Mouse (Mus musculus) adrenal gland, adult 8-10 months (tissue): ENCODE results near the gene Kdelc1. TPM values are rescaled to one million over a fixed set of nuclear protein-coding genes. Genes with fewer than 3 reads are reported as not detected.

Source experiments
- DNase-seq: peaks from one replicate; pipeline ENCODE4 v3.0.0; 2022
- total RNA-seq, 4 experiments: library from RNA; stranded (reverse); gene quantifications; 2 replicates each; pipeline ENCODE4 v1.2.4; 2022

Gene Kdelc1
- 10 to 100 TPM; 17.3 to 23.7 (median 19.4) TPM for total RNA-seq

DNA sequence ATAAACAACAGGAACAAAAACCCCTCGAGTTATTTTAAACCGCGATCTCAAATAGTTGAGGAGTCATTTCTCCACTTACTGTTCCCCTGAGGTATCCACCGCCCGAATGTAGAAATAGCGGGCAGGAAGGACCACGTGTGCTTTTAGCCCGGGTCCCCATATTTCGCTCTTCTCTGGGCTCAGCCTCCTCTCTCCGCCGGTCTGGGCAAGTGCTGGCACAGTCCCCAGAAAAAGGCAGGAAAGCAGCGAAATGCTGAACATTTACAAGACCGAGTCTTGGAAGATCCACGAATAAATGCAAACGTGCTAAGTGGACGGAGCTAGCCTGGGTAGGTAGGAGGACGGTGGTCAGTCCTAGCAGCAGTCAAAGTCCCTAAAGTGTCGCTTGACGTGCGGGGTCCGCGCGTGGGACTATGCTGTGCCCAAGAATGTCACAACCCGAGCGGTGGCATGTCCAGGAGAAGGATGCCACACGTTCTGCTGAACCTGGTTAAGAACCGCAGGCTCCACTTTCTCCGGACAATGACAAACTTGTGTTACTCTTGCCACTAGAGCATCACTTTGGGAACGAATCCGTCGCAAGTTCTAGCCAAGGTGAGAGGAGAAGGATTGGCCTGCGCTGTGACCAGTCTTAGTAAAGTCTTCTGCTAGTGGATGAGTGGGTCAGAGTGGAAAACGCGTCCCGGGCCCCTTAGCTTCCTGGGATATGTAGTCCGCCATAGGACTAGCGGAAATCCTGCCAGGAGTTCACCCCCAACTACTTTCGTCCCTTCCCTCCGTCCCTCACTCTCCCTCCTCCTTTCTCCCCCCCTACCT is at the start of gene Kdelc1, which contains the start of gene Bivm:
Gene Kdelc1 (minus strand): TSS at position 570 of the 816 bp plus-strand sequence.
Gene Bivm (plus strand): TSS at position 719 of the 816 bp plus-strand sequence.
- peak; percentile 91 for DNase-seq

GRCm38 (mm10) chr1:44167859-44168383 is 49.3 kb upstream of the Kdelc1 start:
- no peak for DNase-seq

DNA sequence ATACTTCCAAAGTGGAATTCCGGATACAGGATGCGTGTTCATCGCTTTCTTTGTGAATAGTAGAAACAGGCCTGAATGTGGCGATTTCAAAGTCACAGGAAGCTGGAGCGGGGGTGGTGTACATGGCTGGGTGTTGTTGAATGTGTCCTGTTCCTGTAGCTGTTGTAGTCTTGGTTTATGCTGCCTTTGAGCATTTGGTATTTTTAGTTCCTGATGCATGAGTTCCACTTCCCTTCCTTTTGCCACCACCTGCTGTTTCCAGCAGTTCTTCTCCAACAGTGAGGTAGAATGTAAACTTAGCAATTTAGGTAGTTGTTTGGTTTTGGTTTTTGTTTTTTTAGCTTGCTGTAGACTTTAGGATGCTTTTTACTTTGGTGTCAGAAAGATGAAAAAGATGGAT is 43.8 kb upstream of the Kdelc1 start:
- no peak for DNase-seq

- no peak for DNase-seq
These were observed 43.2 kb upstream of the Kdelc1 start for GRCm38 (mm10) chr1:44161818-44162217.

GRCm38 (mm10) chr1:44158317-44158716 is 39.7 kb upstream of the Kdelc1 start:
- DNase-seq = no peak

DNA sequence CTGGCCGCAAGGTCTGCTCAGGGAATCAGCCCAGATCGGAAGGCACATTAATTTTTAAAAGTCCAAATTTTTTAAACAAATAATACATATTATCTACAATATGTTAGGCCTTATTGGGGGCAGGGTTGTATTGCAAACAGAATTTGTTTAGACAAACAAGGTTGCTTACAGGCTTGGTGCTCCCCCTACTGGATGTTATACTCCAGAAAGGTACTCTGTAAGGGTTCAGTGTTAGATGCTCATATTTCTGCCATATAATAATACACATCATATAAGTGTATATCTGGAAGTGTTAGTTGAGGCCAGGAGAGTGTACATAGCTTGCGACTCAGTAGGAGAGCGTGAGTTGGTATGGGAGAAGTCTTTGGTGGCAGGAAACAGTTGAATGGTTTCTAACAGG is 36.7 kb upstream of the Kdelc1 start:
- DNase-seq = no peak

DNA sequence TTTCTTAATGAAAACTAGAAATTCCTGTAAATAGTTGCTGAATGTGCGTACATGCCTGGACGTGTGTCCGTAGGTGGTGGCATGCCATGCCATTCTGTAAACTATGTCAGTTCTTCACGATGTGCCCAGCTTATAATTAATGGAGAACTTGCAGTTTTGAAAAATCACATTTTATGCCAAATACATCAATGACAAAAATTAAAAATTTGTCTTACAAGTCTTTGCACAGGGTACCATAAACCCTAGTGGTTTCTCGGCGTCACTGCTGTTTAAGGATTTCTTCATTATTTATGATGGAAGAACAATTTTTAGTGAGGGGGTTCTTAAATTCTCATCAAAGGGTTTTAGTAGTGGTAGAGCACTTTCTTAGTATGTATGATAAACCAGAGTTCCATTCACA is 30.1 kb upstream of the Kdelc1 start:
- no peak for DNase-seq

- peak; percentile 90 for DNase-seq
These were observed 29.2 kb upstream of the Kdelc1 start, which contains the start of gene Ercc5 for GRCm38 (mm10) chr1:44147563-44148381. Gene Ercc5, plus strand, starts transcription at chr1:44147744.

DNA sequence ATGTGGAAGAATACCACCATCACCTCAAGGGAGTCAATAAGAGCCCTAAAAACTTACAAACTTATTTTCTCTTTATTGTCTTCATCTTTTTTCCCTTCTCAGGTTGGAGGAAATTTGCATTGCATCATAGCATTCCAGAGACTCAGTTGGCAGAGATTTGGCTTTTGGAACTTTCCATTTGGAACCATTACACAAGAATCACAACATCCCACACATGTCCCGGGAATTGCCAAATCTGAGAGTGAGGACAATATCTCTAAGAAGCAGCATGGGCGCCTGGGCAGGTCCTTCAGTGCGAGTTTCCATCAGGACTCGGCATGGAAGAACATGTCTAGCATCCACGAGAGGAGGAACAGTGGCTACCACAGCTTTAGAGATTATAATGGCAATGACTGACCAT is 24.1 kb upstream of the Kdelc1 start:
- no peak for DNase-seq

DNA sequence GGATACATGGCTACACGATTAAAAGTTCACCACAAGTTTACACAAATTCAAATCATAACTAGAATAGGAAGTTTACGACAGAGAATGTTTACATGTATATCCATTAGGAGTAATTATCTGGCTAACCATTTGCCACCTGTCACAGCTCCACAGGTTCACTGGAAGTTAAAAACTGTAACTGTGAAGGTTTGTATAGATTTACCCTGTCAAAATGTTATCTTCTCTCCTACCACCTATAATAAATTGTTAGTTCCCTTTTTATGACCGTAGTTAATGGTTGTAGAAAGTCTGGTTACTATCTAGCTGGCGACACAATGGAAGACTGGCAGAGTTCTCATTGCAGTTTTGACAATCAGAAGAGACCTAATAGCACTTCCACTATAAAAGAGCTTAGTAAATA is 21.6 kb upstream of the Kdelc1 start:
- DNase-seq = no peak

DNA sequence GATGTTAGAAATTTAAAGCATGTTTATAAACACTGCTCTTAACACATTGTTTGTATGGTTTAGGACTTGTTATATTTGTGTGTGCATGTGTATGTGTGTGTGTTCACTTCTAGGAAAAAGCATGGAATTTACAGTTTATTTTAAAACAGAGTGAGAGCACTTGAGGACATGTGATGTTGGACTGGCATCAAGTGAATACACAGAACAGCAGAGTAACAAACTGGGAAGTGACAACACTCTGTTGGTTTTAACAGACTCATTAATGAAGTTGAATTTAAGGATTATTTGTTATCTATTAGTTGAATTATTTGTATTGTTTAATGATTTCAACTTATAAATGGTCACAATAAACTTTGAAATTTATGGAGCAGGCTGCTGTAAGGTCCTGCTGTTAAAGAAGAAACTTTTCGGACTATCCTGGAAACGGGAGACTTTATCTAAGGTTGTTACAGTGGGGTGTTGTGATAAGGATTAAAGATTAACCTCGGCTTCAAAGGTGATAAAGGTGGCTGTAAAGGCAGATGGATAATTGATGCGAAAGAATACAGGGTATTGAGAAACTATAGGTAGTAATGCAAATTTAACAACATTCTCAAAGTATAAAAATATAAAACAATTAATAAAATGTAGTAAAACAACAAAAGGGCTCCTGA is 11.4 kb upstream of the Kdelc1 start:
- no peak for DNase-seq

GRCm38 (mm10) chr1:44125590-44125989 is 7.0 kb upstream of the Kdelc1 start:
- no peak for DNase-seq

GRCm38 (mm10) chr1:44122256-44122655 is 3.6 kb upstream of the Kdelc1 start:
- DNase-seq = no peak

DNA sequence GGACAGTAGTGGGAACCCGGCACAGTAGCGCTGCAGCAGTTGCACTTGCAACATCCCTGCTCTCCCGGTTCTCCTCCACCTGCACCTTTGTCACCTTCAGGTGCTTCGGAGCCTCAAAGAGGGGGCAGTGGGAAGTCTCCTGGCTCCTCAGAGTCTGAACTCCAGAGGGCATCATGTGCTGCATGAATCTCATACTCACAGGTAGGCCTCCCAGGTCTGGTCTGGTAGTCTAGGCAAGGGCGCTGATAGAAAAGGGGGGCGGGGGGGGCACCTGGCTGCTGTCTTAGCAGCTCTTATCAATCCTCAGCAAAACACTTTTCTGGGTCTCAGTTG is 1.4 kb upstream of the Kdelc1 start:
- DNase-seq = no peak

DNA sequence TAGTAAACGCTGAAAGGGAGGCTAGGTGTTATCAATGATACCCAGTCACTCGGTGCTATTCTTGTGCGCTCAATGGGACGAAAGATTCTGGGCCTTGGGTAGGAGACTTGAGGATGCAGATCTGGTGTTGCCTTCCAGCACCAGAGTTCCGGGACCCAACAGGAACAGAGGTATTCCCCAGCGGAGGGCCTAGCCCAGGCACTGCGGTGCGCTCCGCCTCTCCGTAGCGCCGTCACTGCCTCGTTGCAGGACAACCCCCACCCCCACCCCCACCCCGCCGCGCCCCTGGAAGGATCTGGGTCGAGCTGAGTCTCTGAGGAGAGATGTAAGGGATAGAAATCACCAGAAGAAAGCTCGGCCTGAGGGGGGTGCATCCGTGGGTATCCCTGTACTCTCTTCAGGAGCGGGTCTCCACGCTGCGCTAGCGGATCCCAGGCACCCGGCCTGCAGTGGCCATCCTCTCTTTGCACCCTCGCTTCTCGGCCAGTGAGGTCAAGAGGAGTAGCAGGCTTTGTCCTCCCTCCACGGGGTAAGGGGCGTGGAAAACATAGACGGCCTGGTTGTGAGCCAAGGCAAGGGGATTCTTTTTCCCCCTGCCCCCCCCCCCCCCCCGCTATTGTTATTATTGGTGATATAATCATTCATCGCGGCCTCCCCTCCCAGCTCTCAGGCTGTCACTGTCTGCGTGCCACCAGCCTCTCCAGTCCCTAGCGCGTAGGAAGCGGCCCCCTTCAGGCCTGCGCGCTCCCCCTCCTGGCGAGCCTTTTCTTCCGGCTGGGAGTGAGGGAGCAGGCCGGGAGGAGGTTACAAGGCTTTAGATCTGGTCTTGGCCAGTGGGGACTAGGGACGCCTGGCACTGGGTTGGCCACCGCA is 829 bp upstream of the Kdelc1 start:
- peak; percentile 80 for DNase-seq

- no peak for DNase-seq
These were observed 1.0 kb downstream of the Kdelc1 start for GRCm38 (mm10) chr1:44117571-44117970.

- DNase-seq = no peak
These were observed 15.7 kb downstream of the Kdelc1 start for GRCm38 (mm10) chr1:44102939-44103338.

DNA sequence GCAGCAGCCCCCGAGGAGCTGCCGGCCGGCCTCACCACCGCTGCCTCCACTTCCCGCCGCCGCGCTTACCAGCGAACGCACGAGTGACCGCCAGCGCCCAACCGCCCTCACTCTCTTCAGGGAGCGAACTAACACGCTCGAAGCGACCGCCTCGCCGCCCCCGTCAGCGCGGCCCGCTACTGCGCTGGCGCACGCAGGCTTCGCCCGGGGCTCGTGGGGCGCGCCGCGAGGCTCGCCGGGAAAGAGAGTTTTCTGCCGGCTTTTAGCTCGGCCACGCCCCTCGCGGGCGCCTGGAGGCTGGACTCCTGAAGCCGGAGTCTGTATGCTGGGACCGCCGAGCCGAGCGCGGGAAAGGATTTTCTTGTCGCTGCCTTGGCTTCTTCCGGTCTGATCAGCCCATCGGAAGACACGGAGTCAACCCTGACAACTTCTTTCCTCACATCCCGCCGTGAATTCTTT is 16.3 kb downstream of the Kdelc1 start, which contains the start of gene Tex30:
Gene Tex30 (minus strand): TSS at position 183 of the 459 bp plus-strand sequence.
- peak; percentile 91 for DNase-seq

DNA sequence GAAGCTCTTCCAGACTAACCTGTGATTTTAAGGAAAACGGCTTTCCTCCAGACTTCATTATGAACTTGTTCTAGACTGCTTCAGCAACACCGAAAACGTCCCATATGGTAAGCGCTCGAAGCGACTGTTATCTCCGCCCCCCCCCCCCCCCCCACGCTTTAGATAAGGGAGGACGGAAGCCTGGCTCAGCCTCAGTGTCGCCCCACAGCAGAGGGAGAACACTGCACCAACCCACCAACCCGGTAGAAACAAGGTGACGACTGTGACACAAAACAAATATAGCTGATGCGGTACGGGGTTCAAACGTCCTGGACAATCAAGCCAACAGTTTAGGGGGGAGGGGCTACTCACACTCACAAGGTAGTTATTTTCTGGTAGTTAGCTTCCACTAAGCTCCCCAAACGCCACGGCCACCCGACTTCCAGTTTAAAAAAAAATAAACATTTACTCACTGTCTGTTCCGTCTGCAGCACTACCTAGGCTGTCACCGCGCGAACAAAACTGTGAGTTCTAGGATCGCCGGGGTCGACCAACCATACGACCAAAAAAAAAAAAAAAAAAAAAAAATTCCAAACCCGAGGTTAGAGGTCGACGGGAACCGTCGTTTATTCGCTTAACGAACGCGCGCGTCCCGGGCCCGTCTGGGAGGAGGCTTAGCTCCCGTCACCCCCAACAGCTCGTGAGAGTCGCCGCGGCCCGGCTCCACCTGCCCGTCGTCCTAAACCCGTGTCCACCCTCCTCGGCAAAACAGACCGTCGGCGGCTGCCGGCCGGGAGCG is 17.0 kb downstream of the Kdelc1 start:
- peak; percentile 12 for DNase-seq

GRCm38 (mm10) chr1:44064625-44065024 is 54.0 kb downstream of the Kdelc1 start:
- DNase-seq = peak; percentile 30

GRCm38 (mm10) chr1:44063439-44063838 is 55.2 kb downstream of the Kdelc1 start:
- DNase-seq = no peak
